Mouse (Mus musculus) cerebellum, adult 2 months (tissue): ENCODE results near the gene Gm49383.
"Not testable (repeated sequence)": the region's sequence is repeated elsewhere in the genome, so short reads cannot be mapped to it uniquely, and the experiment has no call there.

Source experiments
- CTCF ChIP-seq: fragments of 200-500 bp; IDR thresholded peaks from 2 replicates; pipeline ENCODE4 v1.5.1; 2011; ENCODE audit warnings: low read depth, mild to moderate bottlenecking, control low read depth, low read length, moderate library complexity, borderline replicate concordance; ENCODE audit not compliant: insufficient read depth
- POLR2A ChIP-seq: fragments of 200-500 bp; IDR thresholded peaks from 2 replicates; pipeline ENCODE4 v1.6.1; 2011; ENCODE audit warnings: low read length, control low read depth, borderline replicate concordance; ENCODE audit not compliant: insufficient read depth

DNA sequence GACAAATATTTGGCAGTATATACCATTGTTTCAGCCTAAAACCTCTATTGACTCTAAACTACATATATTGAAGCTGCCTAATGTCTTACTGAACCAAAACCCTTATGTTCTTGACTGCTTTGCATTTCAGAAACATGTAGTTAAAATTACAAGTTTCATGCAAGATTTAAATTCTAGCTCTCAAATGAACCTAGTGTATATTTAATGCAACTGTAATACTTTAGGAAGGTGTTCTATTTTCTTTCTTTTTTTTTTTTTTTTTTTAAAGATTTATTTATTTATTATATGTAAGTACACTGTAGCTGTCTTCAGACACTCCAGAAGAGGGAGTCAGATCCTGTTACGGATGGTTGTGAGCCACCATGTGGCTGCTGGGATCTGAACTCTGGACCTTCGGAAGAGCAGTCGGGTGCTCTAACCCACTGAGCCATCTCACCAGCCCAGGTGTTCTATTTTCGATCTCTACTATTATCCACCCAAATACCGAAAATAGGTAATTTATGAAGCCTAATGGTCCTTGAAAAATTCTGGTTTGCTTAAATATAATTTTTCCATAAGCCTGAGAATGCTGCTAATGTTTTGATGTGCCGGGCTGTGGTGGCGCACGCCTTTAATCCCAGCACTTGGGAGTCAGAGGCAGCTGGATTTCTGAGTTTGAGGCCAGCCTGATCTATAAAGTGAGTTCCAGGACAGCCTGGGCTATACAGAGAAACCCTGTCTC lies 29.9 kb downstream of the Gm49383 start:
- TF ChIP-seq POLR2A, CTCF: not testable (repeated sequence)
